Mouse (Mus musculus) heart, postnatal 36 days (tissue): Measurements from ENCODE around the gene Cmpk1. TPM values are rescaled to one million over a fixed set of nuclear protein-coding genes. Genes with fewer than 3 reads are reported as not detected.

Source experiments
- total RNA-seq, 2 experiments: library from RNA; stranded (reverse); gene quantifications; 2 replicates each; pipeline ENCODE4 v1.2.3; 2021

The Cmpk1 gene
- total RNA-seq, 2 experiments from 2014 or later: 36.1 to 37.7 TPM

Other genes starting within 250 kb of the Cmpk1 start
- not detected for gene Gm12830, start 165.5 kb downstream of the Cmpk1 start, total RNA-seq
- gene Foxd2, start 78.4 kb downstream of the Cmpk1 start, total RNA-seq: under 1 TPM; 0.24 to 0.39 TPM
- not detected for gene Foxe3, start 61.2 kb downstream of the Cmpk1 start, total RNA-seq
- gene Stil, start 12.9 kb upstream of the Cmpk1 start, total RNA-seq: under 1 TPM; 0.16 to 0.28 TPM
- gene Tal1, start 69.2 kb upstream of the Cmpk1 start, total RNA-seq: 1 to 10 TPM; 4.0 to 4.3 TPM
- gene Pdzk1ip1, start 101.5 kb upstream of the Cmpk1 start, total RNA-seq: not detected
- not detected for gene Cyp4x1, start 147.0 kb upstream of the Cmpk1 start, total RNA-seq